Mouse (Mus musculus): ENCODE results near the gene Trib3. TPM values are rescaled to one million over a fixed set of nuclear protein-coding genes. Genes with fewer than 3 reads are reported as not detected.

Trib3 gene
- polyA plus RNA-seq, 1 experiment from 2014 or later: 1.3 TPM

DNA sequence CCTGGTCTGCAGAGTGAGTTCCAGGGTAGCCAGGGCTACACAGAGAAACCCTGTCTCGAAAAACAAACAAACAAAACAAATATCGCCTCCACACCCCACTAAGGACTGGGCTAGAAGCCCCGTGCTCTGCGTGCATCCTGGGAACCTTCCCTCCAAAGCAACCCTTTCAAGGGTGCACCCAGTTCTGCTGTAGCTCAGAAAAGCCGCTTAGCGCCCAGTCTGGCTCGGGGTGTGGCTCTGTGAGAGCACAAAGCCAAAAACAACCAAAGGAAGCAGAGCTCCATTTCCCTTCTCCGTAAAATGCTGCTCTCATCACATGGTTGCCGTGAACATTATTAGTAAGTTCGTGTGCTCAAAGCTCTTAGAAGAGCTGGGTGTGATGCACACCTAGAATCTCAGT lies 529 bp upstream of the Trib3 start:
- Histone ChIP-seq H3K27ac (0 out of 2 replicates have a peak overlapping the region, but pooled peaks have one; percentile 73), H3K4me1 (replicated peaks) (peaks cover 22% of the 10 kb centered on the region), H3K36me3 (no peaks in the 10 kb centered on the region), H3K27me3 (ENCODE audit: insufficient read depth, poor library complexity, severe bottlenecking) (peaks cover 35% of the 10 kb centered on the region), H3K9me3 (no peaks in the 10 kb centered on the region), H3K4me3 (peak overlapping the region; percentile 55)
- WGBS: 14% methylated on average over 10 of the region's 10 CpGs
- peak; percentile 12 for DNase-seq (ENCODE audit: low spot score)

DNA sequence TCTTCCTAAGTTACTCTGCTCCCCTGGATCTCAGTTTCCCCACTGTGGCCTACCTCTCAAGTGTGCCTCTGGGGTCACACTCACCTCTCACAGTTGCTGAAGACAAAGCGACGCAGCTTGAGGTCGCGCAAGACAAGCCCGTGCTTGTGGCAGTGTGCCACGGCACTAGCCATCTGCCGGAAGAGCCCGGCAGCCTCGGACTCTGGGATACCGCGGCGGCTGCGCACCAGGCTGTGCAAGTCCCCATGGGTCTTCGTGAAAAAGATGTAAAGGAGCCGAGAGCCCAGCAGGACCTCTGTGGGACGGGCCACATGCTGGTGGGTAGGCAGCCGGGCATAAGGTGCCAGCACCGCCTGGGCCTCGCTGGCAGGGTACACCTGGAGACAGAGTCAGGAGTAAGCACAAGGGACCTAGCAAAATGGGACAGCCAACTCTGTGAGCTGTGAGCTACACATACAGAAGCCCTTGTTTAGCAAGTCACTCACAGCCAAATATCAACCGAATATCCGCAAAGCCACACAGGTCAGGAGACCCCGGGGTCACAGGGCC lies 4.1 kb downstream of the Trib3 start:
- H3K27ac ChIP-seq: no peak overlapping the region
- no peaks in the 10 kb centered on the region for H3K9me3 ChIP-seq
- H3K4me3 ChIP-seq: no peak overlapping the region
- no peaks in the 10 kb centered on the region for H3K36me3 ChIP-seq
- peaks cover 25% of the 10 kb centered on the region for H3K27me3 ChIP-seq (ENCODE audit: insufficient read depth, poor library complexity, severe bottlenecking)
- H3K4me1 ChIP-seq (replicated peaks): peaks cover 27% of the 10 kb centered on the region
- 85% methylated on average over 22 of the region's 22 CpGs for WGBS
- DNase-seq (ENCODE audit: low spot score): no peak

DNA sequence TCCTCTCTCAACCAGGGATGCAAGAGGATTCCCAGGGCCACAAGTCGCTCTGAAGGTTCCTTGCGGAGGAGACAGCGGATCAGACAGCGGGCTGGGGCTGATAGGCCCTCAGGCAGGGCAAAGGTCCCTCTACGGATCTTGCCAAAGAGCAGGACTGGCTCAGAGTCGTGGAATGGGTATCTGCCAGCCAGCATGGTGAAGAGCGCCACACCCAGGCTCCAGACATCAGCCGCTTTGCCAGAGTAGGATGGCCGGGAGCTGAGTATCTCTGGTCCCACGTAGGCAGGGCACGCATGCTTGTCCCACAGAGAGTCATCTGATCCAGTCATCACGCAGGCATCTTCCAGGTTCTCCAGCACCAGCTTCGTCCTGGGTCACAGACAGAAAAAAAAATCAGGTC lies 5.5 kb downstream of the Trib3 start:
- Histone ChIP-seq H3K4me3 (no peak overlapping the region), H3K27ac (no peak overlapping the region), H3K27me3 (ENCODE audit: insufficient read depth, poor library complexity, severe bottlenecking) (peaks cover 22% of the 10 kb centered on the region), H3K9me3 (no peaks in the 10 kb centered on the region), H3K36me3 (no peaks in the 10 kb centered on the region), H3K4me1 (replicated peaks) (peaks cover 19% of the 10 kb centered on the region)
- DNase-seq (ENCODE audit: low spot score): no peak
- 80% methylated on average over 13 of the region's 13 CpGs for WGBS

DNA sequence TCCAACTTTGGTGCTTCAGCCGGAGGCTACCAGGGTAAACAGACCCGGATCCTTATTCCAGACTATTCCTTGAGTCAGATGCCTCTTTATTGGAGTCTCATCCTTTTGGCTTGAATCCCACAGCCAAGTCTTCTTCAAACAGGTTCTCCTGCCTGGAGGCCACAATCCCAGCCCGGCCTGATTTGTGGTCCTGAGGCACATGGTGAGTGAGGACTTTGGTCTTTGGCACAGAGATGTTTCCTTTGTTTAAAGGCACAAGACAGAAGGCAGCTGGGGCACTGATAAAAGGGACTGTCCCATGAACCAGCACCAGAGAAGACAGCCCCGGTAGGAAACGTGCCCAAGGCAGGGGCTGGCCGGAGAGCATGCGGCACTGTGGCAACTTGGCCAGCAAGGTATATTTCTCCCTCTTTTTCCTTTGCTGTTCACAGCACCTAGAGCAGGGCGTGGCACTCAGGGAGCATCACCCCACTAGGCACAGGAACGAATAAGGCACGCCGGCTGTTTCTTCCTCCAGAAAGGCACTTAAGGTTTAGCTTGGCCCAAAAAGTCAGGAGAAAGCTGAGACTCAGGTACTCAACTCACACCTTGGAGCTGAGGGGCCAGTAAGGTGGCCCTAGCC lies 6.1 kb downstream of the Trib3 start:
- no peak for DNase-seq (ENCODE audit: low spot score)
- no peak overlapping the region for H3K4me3 ChIP-seq

DNA sequence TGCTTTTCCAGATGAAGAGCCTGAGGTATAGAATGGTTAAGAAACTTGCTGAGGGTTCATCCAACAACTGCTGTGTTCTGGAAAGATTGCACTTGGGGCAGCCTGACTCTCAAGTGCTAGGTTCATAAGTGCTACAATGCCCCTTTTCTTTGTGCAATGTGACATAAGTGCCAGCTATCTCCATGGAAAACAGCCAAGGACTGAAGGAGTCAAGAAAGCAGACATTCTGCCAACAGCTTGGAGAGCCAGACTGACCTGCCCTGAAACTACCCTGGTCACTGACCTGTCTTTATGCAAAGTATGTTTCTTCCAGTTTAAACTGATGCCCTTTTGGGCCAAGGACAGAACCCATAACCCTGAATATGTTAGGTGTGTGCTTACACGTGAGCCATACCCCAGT lies 7.0 kb downstream of the Trib3 start:
- no peak overlapping the region for H3K4me3 ChIP-seq
- H3K36me3 ChIP-seq: no peaks in the 10 kb centered on the region
- H3K27me3 ChIP-seq (ENCODE audit: insufficient read depth, poor library complexity, severe bottlenecking): peaks cover 11% of the 10 kb centered on the region; the same call in 1 of the 2 replicates
- DNase-seq (ENCODE audit: low spot score): no peak
- H3K9me3 ChIP-seq: no peaks in the 10 kb centered on the region
- H3K27ac ChIP-seq: no peak overlapping the region
- peaks cover 18% of the 10 kb centered on the region for H3K4me1 ChIP-seq (replicated peaks)
- 86% methylated on average over 1 of the region's 1 CpGs for WGBS

More for the DNA sequence above, 6.1 kb downstream of the Trib3 start:
- Histone ChIP-seq H3K27me3 (ENCODE audit: insufficient read depth, poor library complexity, severe bottlenecking) (peaks cover 19% of the 10 kb centered on the region), H3K4me1 (replicated peaks) (peaks cover 16% of the 10 kb centered on the region), H3K9me3 (no peaks in the 10 kb centered on the region), H3K27ac (no peak overlapping the region), H3K36me3 (no peaks in the 10 kb centered on the region)
- 91% methylated on average over 11 of the region's 11 CpGs for WGBS

DNA sequence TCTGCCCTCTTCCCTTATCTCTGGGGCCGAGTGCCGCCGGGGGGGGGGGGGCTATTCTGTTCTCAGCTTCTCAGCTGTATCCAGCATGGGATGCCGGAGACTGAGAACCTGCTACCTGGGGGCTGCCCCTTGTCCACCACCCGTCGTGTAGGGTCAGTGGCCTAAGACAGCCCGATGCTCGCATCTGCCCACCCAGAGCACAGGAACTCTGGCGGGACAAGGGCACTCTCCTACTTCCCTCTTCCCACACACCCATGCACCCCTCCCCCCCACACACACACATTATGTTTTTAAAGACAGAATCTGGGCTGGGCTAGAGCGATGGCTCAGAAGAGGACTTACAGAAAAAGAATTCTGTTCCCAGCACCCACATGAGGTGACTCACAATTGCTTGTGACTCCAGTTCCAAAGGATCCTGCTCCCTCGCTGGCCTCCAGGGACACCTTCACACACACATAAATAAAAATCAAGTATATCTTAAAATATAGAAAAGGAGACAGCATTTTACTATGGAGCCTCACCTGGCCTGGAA lies 8.5 kb downstream of the Trib3 start:
- Histone ChIP-seq H3K4me3 (no peak overlapping the region), H3K4me1 (replicated peaks) (peaks cover 33% of the 10 kb centered on the region), H3K27ac (peak overlapping the region; percentile 23; the same call in 1 of the 2 replicates), H3K27me3 (ENCODE audit: insufficient read depth, poor library complexity, severe bottlenecking) (peaks cover 8% of the 10 kb centered on the region; the same call in 1 of the 2 replicates), H3K9me3 (no peaks in the 10 kb centered on the region), H3K36me3 (peaks cover 5% of the 10 kb centered on the region; the same call in 1 of the 2 replicates)
- 52% methylated on average over 11 of the region's 11 CpGs for whole genome bisulfite sequencing
- no peak for DNase-seq (ENCODE audit: low spot score)

DNA sequence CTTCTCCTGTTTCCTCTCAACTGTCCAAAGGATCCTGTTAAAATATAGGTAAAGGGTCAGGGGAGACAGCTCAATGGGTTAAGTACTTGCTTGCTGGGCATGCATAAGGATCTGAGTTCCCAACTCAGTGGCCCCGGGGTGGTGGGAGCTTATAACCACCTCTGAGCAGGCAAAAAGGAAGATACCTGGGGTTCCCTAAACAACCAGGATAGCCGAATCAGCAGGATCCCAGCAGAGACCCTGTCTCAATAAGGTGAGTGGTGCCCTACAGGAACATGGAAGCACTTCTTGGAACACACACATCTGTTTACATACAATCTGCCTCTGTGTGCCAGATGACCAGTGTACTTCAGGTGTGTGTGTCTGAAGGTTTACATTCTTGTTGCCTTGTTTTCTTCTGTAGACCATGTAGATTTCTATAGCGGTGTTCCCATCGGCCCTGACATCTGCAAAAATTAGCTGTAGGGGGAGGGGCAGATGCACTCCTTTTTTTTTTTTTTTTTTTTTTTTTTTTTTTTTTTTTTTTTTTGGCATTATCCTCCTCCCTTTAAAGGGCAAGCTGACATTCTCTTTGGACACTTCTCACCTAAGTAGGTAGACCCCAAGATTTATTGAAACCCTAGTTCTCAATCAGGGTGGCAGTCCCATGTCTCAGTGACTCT lies 10.4 kb downstream of the Trib3 start:
- peaks cover 8% of the 10 kb centered on the region; the same call in 1 of the 2 replicates for H3K27me3 ChIP-seq (ENCODE audit: insufficient read depth, poor library complexity, severe bottlenecking)
- WGBS: 73% methylated on average over 4 of the region's 4 CpGs
- peaks cover 35% of the 10 kb centered on the region for H3K4me1 ChIP-seq (replicated peaks)
- DNase-seq (ENCODE audit: low spot score): no peak
- H3K27ac ChIP-seq: no peak overlapping the region
- no peaks in the 10 kb centered on the region for H3K9me3 ChIP-seq
- H3K4me3 ChIP-seq: no peak overlapping the region
- H3K36me3 ChIP-seq: peaks cover 22% of the 10 kb centered on the region

DNA sequence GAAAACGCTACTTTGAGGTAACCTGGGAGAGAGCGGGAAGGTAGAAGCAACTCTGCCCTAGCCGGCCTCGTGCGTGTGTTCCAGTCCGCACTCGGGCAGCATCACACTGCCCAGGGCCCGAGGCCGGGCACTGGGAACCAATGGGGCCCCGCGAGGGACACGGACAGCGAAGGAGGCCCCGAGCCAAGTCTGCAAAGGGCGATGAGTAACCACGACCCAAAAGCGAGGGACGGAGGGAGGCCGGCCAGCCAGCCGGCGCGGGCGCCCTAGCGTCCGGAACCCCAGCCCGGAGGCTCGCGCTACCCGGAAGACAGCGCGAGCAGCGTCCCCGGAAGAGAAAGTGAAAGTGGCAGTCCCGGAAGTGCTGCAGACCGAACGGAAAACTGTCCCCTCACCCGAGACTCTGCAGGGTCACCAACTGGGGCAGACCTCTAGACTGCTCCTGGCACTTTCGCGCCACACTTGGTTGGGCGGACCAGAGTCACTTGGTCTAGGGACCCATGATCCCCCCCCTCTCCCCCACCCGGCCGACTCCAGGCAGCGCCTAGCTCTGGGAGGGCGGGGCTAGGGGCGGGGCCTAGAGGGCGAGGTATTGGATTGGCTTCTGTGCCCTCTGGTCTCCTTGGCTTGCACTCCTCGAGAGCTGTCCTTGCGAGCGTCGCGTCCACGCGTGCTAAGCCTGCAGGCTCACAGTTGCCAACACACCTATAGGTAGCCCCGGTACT lies 11.6 kb downstream of the Trib3 start, which contains the start of gene Rbck1:
Rbck1 (minus strand) TSS at position 553 of the 725 bp plus-strand sequence.
- Histone ChIP-seq H3K27me3 (ENCODE audit: insufficient read depth, poor library complexity, severe bottlenecking) (peaks cover 4% of the 10 kb centered on the region; the same call in 1 of the 2 replicates), H3K36me3 (peaks cover 34% of the 10 kb centered on the region), H3K4me3 (peak within 1 kb of the TSS; percentile 90), H3K9me3 (no peaks in the 10 kb centered on the region), H3K27ac (peak within 1 kb of the TSS; percentile 91), H3K4me1 (replicated peaks) (peaks cover 35% of the 10 kb centered on the region)
- under 1% methylated on average over 54 of the region's 54 CpGs for WGBS
- DNase-seq (ENCODE audit: low spot score): peak; percentile 93

DNA sequence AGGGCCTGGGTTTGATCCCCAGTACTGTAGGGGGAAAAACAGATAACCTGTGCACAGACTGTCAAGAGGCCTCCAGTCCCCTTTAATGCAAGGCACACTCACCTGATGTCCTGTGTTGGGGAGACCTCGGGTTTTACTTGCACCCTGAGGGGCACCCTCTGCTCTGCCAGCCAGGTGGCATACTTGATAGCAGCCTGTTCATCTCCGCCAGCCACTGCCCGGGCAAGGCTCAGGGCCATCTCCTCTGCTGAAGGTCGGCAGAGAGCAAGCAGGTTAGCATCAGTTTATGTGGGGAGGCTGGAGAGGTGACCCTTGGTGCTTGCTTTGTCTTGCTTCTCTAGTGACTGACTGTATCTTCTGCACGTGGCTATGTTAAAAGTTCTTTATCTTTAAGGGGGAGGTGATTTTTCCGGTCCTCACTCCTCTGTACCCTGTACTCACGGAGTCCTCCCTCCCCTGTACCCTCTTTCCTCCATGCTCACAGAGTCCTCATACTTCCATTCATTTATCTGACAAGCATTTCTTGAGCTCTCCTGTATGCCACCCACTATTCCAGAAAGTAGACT lies 12.9 kb downstream of the Trib3 start:
- Histone ChIP-seq H3K4me3 (peak overlapping the region; percentile 90), H3K9me3 (no peaks in the 10 kb centered on the region), H3K27me3 (ENCODE audit: insufficient read depth, poor library complexity, severe bottlenecking) (0 out of 2 replicates have a peak, but pooled peaks cover 4% of the 10 kb centered on the region), H3K36me3 (peaks cover 48% of the 10 kb centered on the region), H3K4me1 (replicated peaks) (peaks cover 35% of the 10 kb centered on the region), H3K27ac (no peak overlapping the region)
- no peak for DNase-seq (ENCODE audit: low spot score)
- WGBS: 66% methylated on average over 7 of the region's 7 CpGs

DNA sequence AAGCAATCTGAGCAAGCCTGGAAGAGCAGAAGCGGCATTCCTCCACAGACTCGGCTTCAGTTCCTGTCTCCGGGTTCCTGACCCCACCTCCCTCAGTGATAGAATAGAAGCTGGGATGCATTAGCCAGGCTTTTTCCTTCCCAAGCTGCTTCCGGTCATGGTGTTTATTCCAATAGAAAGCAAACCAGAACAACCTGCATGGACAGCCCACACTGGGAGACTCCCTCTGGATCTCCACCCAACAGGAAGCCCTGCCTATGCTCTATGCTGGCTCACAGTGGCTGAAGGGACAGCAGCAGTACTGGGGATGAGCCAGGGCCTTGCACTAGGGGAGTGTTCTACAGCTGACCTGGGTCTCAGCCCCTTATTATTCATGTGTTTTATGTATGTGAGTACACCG lies 15.9 kb downstream of the Trib3 start:
- no peak overlapping the region for H3K27ac ChIP-seq
- H3K9me3 ChIP-seq: no peaks in the 10 kb centered on the region
- DNase-seq (ENCODE audit: low spot score): no peak
- 83% methylated on average over 5 of the region's 5 CpGs for WGBS
- H3K4me3 ChIP-seq: no peak overlapping the region
- peaks cover 77% of the 10 kb centered on the region for H3K36me3 ChIP-seq
- H3K4me1 ChIP-seq (replicated peaks): peaks cover 21% of the 10 kb centered on the region
- no peaks in the 10 kb centered on the region for H3K27me3 ChIP-seq (ENCODE audit: insufficient read depth, poor library complexity, severe bottlenecking)

DNA sequence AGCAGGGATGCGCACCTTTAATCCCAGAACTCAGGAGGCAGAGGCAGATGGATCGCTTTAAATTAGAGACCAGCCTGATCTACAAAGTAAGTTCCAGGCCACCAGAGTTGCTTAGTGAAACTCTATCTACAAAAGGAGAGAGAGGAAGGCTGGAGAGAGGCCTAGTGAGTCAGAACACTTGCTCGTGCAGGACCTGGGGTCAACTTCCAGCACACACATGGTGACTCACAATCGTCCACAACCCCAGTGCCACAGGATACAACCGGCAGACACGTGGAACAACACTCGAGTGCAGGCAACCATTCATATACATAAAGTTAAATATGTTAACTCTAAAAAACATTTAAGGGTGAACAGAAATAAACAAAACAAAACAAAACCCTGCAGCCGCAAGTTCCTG lies 17.2 kb downstream of the Trib3 start:
- H3K4me3 ChIP-seq: no peak overlapping the region
- no peaks in the 10 kb centered on the region for H3K27me3 ChIP-seq (ENCODE audit: insufficient read depth, poor library complexity, severe bottlenecking)
- peaks cover 91% of the 10 kb centered on the region for H3K36me3 ChIP-seq
- 88% methylated on average over 8 of the region's 8 CpGs for WGBS
- H3K9me3 ChIP-seq: no peaks in the 10 kb centered on the region
- H3K4me1 ChIP-seq (replicated peaks): peaks cover 15% of the 10 kb centered on the region
- no peak overlapping the region for H3K27ac ChIP-seq
- no peak for DNase-seq (ENCODE audit: low spot score)

DNA sequence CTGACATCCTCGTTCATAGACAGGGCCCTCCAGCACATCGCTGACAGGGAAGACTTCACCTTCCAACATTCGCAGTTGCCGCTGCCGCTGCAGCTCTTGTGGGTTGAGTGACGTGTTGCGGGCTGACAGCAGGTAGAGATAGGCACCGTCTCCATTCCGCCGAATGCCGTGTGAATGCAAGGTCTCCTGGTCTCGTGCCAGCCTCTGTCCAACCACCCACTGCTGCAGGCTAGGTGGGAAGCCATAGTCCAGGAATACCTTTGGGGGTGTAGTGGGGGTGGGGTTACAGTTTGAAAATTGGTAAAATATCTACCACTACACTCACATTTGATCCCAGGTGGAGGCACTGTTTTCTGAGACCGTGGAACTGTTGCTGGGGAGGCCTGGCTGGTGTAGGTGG lies 17.7 kb downstream of the Trib3 start:
- no peaks in the 10 kb centered on the region for H3K27me3 ChIP-seq (ENCODE audit: insufficient read depth, poor library complexity, severe bottlenecking)
- H3K36me3 ChIP-seq: peaks cover 96% of the 10 kb centered on the region
- H3K27ac ChIP-seq: no peak overlapping the region
- peaks cover 10% of the 10 kb centered on the region for H3K4me1 ChIP-seq (replicated peaks)
- no peak for DNase-seq (ENCODE audit: low spot score)
- 93% methylated on average over 13 of the region's 13 CpGs for WGBS
- H3K9me3 ChIP-seq: no peaks in the 10 kb centered on the region
- H3K4me3 ChIP-seq: no peak overlapping the region

Data from hindbrain, embryonic 10.5 days (tissue).